Mouse (Mus musculus): ENCODE data around the gene Mrps35.

DNA sequence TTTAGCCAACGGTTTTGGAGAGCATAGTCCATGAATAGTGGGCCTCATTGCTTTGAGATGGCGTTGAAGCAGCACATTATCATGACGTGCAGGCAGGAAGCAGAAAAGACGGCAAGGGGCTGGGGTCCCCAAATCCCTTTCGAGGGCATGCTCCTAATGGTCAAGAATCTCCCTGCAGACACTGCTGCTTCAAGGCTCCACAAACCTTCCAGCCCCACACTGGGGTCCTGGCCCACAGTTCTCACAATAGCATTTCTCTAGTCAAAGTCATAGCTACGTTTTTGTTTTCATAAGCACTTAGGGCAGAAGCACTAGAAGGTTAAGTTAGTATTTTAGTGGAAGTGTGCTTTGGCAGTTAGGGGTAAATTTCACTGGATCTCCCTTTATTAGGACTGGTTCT is 46.7 kb upstream of the Mrps35 start:
- no peak for TF ChIP-seq POLR2A (IDR thresholded peaks at IDR 0.05; ENCODE audit: borderline replicate concordance, extremely low read depth, insufficient read depth, insufficient read length, poor library complexity, severe bottlenecking)
- no peak for TF ChIP-seq CTCF (IDR thresholded peaks at IDR 0.05; ENCODE audit: borderline replicate concordance, extremely low read depth, insufficient read depth, insufficient read length)
